Mouse (Mus musculus) ovary, adult 10 weeks (tissue): ENCODE data around the gene Arpc5l. TPM values are rescaled to one million over a fixed set of nuclear protein-coding genes. Genes with fewer than 3 reads are reported as not detected.

ENCODE experiments used
- polyA plus RNA-seq: library from polyadenylated mRNA; stranded (reverse); fragments of 350-450 nt; fragmentation: Illumina TruSeq; extraction: RNeasy Lipid Tissue Mini Kit (QIAGEN cat#74804); gene quantifications from one replicate; pipeline ENCODE4 v1.2.3, GENCODE M21; 2014

Arpc5l gene
- 174 TPM for polyA plus RNA-seq

DNA sequence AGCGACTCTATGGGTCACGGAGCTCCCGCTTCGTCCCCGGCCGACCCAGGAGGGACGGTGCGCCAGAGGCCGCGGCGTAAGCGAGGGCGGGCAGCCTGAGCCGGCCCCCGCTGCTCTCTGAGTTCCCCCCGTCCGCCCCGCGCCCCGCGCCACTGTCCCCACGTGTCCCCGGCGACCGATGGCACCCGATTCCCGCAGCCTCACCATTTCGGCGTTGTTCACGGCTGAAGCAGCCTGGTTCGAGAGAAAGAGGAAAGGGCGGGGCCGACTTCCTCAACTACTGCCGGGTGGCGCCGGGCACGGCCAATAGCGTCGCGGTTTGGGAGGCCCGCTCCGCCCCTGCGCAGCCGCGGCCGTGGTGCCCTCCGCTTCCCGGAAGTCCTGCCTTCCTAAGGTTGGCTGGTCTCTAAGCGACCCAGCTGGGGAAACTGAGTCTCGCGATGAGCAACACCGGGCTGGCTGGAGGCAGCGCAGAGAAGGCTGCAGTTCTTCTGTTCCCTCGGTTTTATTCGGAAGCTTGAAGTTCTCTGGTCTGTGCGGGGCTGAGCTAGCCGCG is at the start of gene Arpc5l:
Gene Arpc5l, plus strand, starts transcription at position 469 of the 556 bp plus-strand sequence.

DNA sequence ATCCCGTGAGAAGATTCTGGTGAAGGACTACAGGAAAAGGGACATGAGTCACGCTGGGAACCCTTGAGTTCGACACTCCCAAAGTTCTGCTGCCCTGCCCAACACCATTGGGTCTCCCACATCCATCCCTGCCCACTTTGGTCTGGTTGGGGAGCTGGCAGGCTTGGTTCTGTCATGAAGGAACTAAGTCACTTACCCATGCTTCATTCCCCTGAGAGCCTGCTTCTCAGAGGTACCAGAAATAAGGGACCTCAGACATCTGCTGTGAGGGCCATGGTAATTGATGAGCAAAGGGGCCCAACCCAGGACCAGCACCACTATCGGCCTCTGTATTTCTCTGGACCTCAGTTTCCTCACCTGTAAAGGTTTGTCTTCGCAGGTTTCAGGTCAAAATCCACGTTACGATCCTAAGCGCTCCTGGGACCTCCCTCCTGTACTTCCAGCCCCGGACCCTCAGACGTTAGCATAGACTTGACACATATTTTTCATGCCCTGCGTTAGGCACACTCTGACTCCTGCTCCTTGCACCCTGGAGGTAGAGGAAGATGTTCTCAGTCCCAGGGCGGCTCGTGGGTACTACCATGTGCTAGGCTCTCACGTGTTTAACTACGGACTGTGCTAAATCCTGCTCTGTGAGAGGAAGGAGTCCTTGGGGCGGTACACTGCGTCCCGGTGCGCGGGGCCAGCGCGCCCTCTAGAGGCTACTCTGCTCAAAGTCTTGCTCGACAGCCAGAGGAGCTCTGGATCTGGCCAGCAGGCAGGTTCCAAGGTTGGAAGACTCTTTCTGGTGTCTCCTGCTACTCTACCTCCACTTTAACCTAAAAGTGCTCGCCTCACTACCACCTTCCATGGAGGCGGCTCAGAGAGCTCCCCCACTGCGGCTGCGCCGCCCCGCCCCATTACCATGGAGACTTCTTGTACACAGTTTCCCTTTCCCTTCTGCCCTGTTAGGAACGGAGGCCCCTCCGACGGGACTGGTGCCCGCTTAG is 7.5 kb upstream of the Arpc5l start, which contains the start of gene Wdr38:
Gene Wdr38, plus strand, starts transcription at position 91 of the 989 bp plus-strand sequence.

DNA sequence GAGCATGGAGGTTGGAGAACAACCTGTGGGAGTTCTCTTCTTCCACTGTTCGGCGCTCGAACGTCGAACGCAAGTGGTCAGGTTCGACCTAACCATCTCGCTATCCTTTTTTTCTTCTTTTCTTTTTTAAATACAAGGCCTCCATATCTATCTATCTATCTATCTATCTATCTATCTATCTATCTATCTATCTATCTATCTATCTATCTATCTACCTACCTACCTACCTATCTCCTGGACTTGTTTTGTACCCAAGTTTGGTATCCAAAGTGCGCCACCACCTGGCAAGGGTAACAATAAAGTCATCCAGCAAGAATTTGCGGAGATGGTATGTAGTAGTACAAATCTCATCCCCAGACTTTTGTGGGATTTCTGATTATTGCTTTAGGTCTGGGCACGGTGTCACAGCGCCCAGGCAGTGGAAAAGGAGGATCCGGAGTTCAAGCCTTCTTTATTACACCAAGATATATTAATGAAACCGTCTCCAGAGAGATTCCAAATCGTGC is 479 bp downstream of the Arpc5l start, which contains the start of gene Rpl35:
Gene Rpl35, minus strand, starts transcription at position 51 of the 506 bp plus-strand sequence.

Other genes with a start within 250 kb of the Arpc5l start
- 7.7 TPM for gene Nr6a1, start 77.7 kb upstream of the Arpc5l start, polyA plus RNA-seq
- 28.1 TPM for gene Olfml2a, start 73.4 kb upstream of the Arpc5l start, polyA plus RNA-seq
- not detected for gene Wdr38, start 7.9 kb upstream of the Arpc5l start, polyA plus RNA-seq
- 137 TPM for gene Rpl35, start 276 bp downstream of the Arpc5l start, polyA plus RNA-seq
- gene Golga1, start 60.2 kb downstream of the Arpc5l start, polyA plus RNA-seq, result 33.5 TPM
- 27.9 TPM for gene Scai, start 185.4 kb downstream of the Arpc5l start, polyA plus RNA-seq
- gene Ppp6c, start 221.1 kb downstream of the Arpc5l start, polyA plus RNA-seq, result 178 TPM